Mouse (Mus musculus) lung, postnatal 14 days (tissue): ENCODE data around the gene Apobec3.

Experiments used
- DNase-seq: peaks from one replicate; pipeline ENCODE4 v3.0.0; 2021

Gene Apobec3

DNA sequence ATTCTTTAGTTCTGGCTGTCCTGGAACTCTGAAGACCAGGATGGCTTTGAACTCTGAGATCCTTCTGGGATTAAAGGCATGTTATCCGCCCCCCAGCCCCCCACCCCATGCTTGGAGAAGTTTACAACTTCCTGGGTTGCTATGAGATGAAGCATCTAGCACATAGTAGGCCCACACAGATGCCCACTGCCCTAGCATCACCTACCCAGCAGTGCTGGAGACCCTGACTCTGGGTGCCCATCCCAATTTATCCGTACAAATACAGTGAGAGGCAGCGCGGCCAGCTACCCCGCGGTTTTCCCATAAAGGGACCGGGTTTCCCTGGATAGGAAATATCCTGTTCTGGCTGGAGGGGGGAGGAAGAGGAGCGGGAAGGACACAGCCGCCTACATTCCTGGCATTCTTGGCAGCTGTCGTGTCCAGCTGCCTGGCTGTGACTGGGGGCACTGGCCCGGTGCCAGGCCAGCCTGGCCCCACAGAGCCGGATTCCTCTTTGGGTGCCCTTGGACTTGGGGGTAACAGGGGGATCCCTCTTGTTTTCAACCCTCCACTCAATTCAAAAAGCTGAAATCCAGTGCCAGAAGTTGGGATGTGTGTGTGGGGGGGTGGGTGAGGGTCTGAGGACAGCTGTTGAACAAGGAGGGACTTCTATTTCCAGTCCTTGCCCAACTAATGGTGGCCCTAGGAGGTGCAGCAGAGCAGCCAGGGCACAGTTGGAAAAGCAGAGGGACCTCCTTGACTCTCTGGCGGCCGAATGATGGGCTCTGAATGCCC is 60.5 kb downstream of the Apobec3 start:
- DNase-seq = peak; percentile 73

DNA sequence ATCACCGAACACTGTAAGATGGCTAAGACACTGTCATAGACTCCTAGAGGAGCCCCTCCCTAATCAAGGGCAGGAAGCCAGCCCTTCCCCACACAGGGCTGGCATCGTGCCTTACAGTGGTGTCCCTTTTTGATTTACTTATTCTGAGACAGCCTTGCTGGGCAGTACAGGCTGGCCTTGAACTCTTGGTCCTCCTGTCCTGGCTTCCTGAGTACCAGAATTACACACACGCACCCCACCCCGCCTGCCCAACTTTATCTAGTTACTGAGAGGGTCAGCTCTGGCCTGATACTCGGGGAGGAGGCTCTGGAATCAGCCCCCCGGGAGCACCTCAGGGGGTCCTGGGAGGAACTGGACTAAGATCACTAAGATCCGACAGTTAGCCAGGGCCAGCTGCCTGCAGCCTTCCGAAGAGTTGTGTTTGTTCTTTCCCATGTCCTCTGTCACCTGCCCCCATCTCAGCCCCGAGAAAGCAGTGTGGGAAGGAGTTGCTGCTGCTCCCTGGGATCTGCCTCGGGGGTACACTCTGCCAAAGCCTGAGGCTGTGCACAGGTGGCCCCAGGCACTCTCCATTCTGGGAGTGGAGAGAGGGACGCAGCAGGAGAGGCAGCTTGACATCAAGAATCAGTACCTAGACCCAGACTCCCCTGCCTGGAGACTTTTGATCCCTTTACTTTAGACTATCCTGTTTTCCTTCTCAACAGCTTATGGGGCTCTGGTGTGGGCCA is 61.2 kb downstream of the Apobec3 start:
- peak; percentile 83 for DNase-seq

DNA sequence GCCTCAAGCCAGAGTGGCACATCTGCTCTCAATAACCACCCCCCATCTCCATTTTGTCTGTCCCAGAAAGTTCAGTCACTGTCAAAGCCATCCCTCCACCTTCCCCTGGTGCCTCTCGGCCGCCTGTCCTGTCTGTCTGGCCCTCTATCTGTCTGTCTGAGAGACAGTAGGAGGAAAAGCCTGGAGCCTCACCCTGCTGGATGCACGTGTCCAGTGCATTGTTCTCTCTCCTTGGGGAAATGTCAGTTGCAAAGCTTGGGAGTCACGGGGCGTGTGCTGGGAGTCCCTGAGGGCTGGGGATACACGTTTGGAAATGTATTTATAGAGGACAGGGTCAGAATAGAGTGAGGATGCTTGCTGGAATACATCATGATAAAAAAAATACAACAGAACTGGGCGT is 62.0 kb downstream of the Apobec3 start:
- no peak for DNase-seq

DNA sequence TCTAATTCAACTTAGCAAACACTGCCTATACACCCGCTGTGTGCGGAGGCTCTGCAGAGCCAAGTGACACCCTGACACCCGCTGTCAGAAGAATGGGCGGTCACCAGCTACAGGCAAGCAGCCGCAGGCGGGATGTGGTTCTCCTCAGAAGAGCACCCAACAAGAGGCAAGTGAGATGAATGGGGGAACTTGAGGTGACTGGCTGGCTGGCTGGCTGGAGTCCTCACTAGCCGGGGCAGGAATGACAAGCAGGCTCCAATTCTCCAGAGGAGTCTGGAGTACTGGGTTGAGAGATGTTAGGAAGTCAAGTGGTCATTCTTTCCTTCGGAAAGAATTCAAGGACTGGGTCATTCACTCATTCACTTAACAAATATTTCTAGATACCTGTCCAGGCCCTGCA is 65.1 kb downstream of the Apobec3 start:
- peak; percentile 50 for DNase-seq

DNA sequence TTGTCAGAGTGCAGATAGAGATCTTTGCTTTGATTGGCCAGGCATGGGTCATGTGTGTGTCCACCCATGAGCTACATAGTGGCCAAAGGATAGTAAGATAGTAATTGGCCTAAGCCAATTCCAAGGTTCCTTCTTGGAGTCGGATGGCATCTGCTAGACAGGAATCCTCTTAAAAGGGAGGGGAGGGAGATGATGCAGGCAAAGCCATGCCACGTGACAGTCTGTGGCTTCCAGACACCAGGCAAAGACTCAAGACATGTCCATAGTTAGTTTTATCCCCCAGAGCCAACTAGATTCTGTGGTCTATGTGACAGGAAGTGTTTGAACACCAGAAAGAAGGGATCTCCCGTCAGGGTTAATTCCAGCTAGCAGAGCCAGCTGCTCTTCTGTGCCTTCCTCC is 67.0 kb downstream of the Apobec3 start:
- DNase-seq = no peak

DNA sequence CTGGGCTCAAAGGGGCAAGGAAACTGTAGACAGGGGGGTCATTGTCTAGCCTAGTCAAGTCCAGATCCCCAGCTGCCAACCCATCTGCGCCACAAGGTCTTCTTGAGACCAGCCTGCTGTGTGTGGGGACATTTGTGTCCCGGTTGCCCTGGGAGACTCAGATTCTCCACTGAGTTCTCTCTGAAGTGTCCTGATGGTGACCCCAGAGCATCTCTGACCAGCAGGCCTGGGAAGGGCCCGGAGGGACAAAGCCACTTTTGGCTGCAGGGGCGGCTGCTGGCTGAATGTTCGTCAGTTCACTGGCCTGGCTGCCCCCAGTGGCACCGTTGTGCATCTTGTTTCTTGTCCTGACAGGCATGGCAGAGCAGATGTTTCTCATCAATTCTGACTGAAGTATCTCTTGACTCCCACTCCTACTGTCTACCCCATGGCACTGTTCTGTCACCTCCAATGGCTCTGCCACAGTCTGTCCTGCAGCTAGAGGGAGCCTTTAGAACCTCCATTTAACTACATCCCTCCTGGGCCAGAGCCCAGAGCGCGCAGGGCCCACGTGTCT is 70.0 kb downstream of the Apobec3 start:
- DNase-seq = no peak

DNA sequence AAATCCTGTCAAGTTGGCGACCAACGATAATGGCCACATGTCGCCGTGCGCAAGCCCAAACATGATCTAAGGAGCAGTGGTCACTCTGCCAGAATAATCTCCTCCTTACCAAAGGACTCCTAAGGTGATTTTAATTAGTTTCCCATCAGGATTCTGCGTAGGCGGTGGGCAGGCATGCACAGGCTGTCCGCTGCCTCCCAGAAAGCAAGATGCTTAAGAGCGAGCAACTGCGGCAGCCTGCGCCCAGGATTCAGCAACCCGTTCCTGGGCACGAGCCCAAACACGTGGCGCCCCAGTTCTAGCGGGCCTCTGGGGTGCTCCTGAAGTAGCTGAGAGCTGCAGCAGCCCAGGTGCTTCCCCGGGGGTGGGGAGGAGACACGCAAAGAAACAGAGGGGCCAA is 71.2 kb downstream of the Apobec3 start:
- no peak for DNase-seq

DNA sequence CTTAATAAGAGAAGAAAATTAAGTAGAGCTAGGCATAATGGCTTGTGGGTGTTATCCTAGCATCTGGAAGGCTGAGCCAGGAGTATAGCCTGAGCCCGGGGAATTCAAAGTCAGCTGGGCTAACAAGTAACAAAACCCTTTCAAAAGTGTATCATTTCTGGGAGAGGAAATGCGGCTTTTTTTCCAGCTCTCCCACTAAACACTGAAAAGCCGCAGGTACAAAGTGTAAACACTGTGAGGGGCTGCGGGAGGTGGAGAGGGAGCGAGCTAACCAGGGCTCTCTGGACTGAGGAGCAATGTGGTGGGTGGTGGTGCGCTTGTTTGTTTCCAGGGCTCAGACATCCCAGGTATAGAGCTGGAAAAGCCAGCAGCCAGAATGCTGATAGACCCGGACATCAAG is 72.9 kb downstream of the Apobec3 start:
- no peak for DNase-seq
